Mouse (Mus musculus): ENCODE results near the gene Catsperg1.

DNA sequence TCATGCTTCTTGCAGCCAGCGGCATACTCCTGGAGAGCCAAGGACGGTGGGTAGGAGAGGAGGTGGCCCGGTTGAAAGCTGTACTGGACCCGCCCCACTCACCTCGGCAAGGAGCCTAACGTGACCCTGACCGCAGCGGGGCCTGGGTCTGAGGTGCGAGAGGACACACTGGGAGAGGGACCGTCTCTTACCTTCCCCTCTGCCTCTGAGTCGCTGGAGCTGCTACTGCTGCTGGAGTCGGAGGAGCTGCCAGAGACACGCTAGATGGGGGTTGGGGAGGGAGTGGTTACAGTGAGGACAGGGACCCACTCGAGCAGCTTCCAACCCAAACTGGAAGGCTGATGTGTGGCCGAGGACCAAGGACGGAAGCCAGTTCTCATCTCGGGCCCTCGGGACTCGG lies 33.9 kb upstream of the Catsperg1 start:
- TF ChIP-seq POLR2A (IDR thresholded peaks at IDR 0.05; ENCODE audit: borderline replicate concordance, extremely low read depth, low read depth, low read length) (no peak), CTCF (IDR thresholded peaks at IDR 0.05; ENCODE audit: insufficient read depth, low read length) (no peak)

Measured in lung, adult 2 months (tissue).